Mouse (Mus musculus): ENCODE measurements at regions not wholly inside any gene's neighbourhood (a gene's known extent, or its start where the extent isn't known, plus 50 kb on each side); places are given as distances from the start of the nearest gene placed in this dataset.

DNA sequence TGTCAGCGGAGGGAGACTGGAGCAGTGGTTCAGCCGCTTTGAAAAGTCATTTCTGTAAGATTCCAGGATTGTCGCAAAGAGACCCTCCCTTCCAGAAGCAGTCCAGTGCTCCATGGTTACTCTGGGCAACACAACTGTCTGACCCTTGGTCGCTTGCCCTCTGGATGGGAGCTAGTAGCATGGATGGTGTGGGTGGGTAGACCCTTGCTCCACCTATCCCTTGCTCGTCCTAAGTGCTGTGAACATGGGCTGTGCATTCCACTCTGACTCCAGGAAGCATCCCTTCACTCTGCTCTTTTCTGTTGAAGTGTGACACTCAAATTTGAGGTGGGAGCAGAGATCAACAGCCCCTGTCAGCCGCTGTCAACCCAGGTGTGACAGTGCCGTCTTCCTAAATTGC, 64.8 kb upstream of the A230072I06Rik start:
- no peak overlapping the region for H3K4me3 ChIP-seq (ENCODE audit: control insufficient read depth in 1 of 2, insufficient read depth in 1 of 2, low read depth in 2 of 2, low read length in 2 of 2)
- H3K9me3 ChIP-seq (replicated peaks; ENCODE audit: insufficient read depth, low read length): no peaks in the 10 kb centered on the region
- H3K9ac ChIP-seq (ENCODE audit: control insufficient read depth, low read depth, low read length, poor library complexity, severe bottlenecking): no peak overlapping the region
- no peak for DNase-seq (ENCODE audit: low read depth, low spot score)
- H3K27ac ChIP-seq (ENCODE audit: control insufficient read depth, low read depth, low read length): no peak overlapping the region
- H3K36me3 ChIP-seq (ENCODE audit: control insufficient read depth in 1 of 2, insufficient read depth in 2 of 2, low read length in 2 of 2): no peaks in the 10 kb centered on the region
- no peaks in the 10 kb centered on the region for H3K27me3 ChIP-seq (ENCODE audit: control insufficient read depth in 1 of 2, insufficient read depth in 2 of 2, low read length in 2 of 2)
- no peak for TF ChIP-seq TCF12 (IDR thresholded peaks at IDR 0.05; ENCODE audit: low read depth, low read length)
- no peak for TF ChIP-seq KAT2A (conservative IDR thresholded peaks at IDR 0.05; ENCODE audit: low read depth, low read length)
- TF ChIP-seq SMC3 (IDR thresholded peaks at IDR 0.05; ENCODE audit: low read depth, low read length): no peak
- no peak for TF ChIP-seq POLR2A (IDR thresholded peaks at IDR 0.05; ENCODE audit: control insufficient read depth in 1 of 2, insufficient read depth in 1 of 2, low read depth in 1 of 2, low read length in 2 of 2, poor library complexity in 1 of 2)
- no peak for TF ChIP-seq CTCF (IDR thresholded peaks at IDR 0.05 in 2 of 3, conservative IDR thresholded peaks at IDR 0.05 in 1 of 3; ENCODE audit: control insufficient read depth in 1 of 3, insufficient read depth in 1 of 3, low read depth in 2 of 3, low read length in 3 of 3, poor library complexity in 1 of 3, severe bottlenecking in 1 of 3)
- TF ChIP-seq RCOR1 (IDR thresholded peaks at IDR 0.05; ENCODE audit: low read depth, low read length): no peak
- TF ChIP-seq MAZ (IDR thresholded peaks at IDR 0.05; ENCODE audit: low read depth, low read length): no peak
- no peak for TF ChIP-seq GATA1 (IDR thresholded peaks at IDR 0.05; ENCODE audit: low read depth, low read length)
- no peak for TF ChIP-seq HCFC1 (IDR thresholded peaks at IDR 0.05; ENCODE audit: low read depth, low read length)
- TF ChIP-seq CHD2 (IDR thresholded peaks at IDR 0.05; ENCODE audit: low read length): no peak
- no peak for TF ChIP-seq UBTF (IDR thresholded peaks at IDR 0.05; ENCODE audit: borderline replicate concordance, insufficient read depth, low read depth, low read length)
- no peak for TF ChIP-seq ZNF384 (IDR thresholded peaks at IDR 0.05; ENCODE audit: low read depth, low read length)
- no peak for TF ChIP-seq MAX (IDR thresholded peaks at IDR 0.05; ENCODE audit: low read length)
- TF ChIP-seq EP300 (IDR thresholded peaks at IDR 0.05; ENCODE audit: low read depth in 1 of 2, low read length in 2 of 2): no peak
- no peak for TF ChIP-seq NELFE (IDR thresholded peaks at IDR 0.05; ENCODE audit: low read depth, low read length)
- no peak for TF ChIP-seq E2F4 (IDR thresholded peaks at IDR 0.05; ENCODE audit: borderline replicate concordance, low read depth, low read length)
- no peak for TF ChIP-seq RAD21 (IDR thresholded peaks at IDR 0.05; ENCODE audit: low read depth, low read length)
- no peak for TF ChIP-seq MXI1 (IDR thresholded peaks at IDR 0.05; ENCODE audit: low read depth, low read length)
- no peak for TF ChIP-seq GABPA (IDR thresholded peaks at IDR 0.05; ENCODE audit: low read depth, low read length)
- no peaks in the 10 kb centered on the region for H3K4me1 ChIP-seq (ENCODE audit: control insufficient read depth in 1 of 2, insufficient read depth in 2 of 2, low read length in 2 of 2)
- H3K79me2 ChIP-seq (ENCODE audit: control insufficient read depth, insufficient read depth, low read length, poor library complexity): no peaks in the 10 kb centered on the region

DNA sequence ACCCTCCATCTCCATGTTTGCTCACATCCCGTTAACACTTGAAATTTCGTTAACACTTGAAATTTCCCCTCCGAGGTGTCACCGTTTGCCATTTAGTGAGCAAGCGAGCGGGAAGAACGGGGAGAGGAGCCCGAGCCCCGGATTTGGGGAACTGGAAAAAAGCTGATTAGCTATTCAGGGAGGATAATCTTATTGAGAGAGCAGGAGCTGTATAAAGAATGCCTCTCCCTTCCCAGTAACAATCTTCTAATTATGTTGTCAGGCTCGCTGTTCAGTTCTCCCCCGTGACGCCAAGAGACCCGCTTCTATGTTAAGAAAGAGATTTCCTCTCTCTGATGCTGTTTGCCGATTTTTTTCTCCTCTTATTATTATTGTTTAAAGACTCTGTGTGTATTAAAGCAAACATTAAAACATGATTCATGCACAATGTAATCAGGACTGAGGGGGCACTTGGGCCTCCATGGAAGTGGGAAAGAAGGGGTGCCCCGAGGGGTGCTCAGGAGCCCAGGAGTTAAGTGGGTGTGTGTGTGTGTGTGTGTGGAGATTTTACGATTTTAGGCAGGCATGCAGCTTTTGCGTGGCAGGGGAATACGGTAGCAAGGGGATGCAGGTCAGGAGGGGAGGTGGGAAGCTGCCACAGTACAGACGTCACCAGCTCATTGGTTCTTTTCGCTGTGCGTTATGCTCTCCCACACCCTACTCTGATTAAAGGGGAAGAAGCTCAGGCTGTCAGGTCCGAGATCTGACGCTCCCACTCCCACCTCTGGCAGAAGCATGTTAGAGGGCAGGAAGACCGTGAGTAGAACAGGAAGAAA, 64.2 kb upstream of the A230072I06Rik start:
- Histone ChIP-seq H3K9me3 (replicated peaks; ENCODE audit: insufficient read depth, low read length) (no peaks in the 10 kb centered on the region), H3K79me2 (ENCODE audit: control insufficient read depth, insufficient read depth, low read length, poor library complexity) (no peaks in the 10 kb centered on the region), H3K4me1 (ENCODE audit: control insufficient read depth in 1 of 2, insufficient read depth in 2 of 2, low read length in 2 of 2) (no peaks in the 10 kb centered on the region), H3K9ac (ENCODE audit: control insufficient read depth, low read depth, low read length, poor library complexity, severe bottlenecking) (no peak overlapping the region), H3K4me3 (ENCODE audit: control insufficient read depth in 1 of 2, insufficient read depth in 1 of 2, low read depth in 2 of 2, low read length in 2 of 2) (no peak overlapping the region), H3K36me3 (ENCODE audit: control insufficient read depth in 1 of 2, insufficient read depth in 2 of 2, low read length in 2 of 2) (no peaks in the 10 kb centered on the region), H3K27me3 (ENCODE audit: control insufficient read depth in 1 of 2, insufficient read depth in 2 of 2, low read length in 2 of 2) (no peaks in the 10 kb centered on the region), H3K27ac (ENCODE audit: control insufficient read depth, low read depth, low read length) (no peak overlapping the region)
- TF ChIP-seq MXI1 (IDR thresholded peaks at IDR 0.05; ENCODE audit: low read depth, low read length) (no peak), GATA1 (IDR thresholded peaks at IDR 0.05; ENCODE audit: low read depth, low read length) (no peak), POLR2AphosphoS5 (IDR thresholded peaks at IDR 0.05; ENCODE audit: borderline replicate concordance, low read depth, low read length) (no peak), NRF1 (IDR thresholded peaks at IDR 0.05; ENCODE audit: insufficient read depth, low read depth, low read length, poor library complexity, severe bottlenecking) (no peak), POLR2A (IDR thresholded peaks at IDR 0.05; ENCODE audit: control insufficient read depth in 1 of 2, insufficient read depth in 1 of 2, low read depth in 1 of 2, low read length in 2 of 2, poor library complexity in 1 of 2) (no peak), ETS1 (IDR thresholded peaks at IDR 0.05; ENCODE audit: low read depth, low read length) (no peak), BHLHE40 (IDR thresholded peaks at IDR 0.05; ENCODE audit: borderline replicate concordance, low read depth, low read length) (no peak)
- no peak for DNase-seq (ENCODE audit: low read depth, low spot score)

Measured in MEL (cell line).